Mouse (Mus musculus): ENCODE measurements around the gene Cep170b. TPM values are rescaled to one million over a fixed set of nuclear protein-coding genes. Genes with fewer than 3 reads are reported as not detected.
A peak's percentile ranks its signal among the peaks of the same experiment; 100 is the strongest.

Cep170b gene
- polyA plus RNA-seq, 1 experiment from 2014 or later: 15.2 TPM

DNA sequence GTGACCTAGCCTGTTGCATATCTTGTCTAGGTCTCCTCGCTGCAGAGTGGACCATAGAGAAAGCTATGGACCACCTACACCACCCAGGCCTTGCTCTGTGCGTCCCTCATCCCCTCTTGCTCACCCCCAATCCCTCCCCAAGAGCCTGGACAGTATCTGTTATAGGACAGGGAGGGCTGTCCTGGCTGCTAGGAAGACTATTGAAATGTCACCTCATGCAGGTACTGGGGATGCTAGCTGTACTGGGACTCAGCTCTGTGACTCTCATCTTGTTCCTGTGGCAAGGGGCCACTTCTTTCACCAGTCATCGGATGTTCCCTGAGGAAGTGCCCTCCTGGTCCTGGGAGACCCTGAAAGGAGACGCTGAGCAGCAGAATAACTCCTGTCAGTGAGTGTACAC, 42.9 kb downstream of the Cep170b start:
- H3K4me3 ChIP-seq (ENCODE audit: low read depth, low read length): no peak overlapping the region
- H3K4me1 ChIP-seq (replicated peaks; ENCODE audit: control insufficient read depth, insufficient read depth, low read length): no peaks in the 10 kb centered on the region
- no peak for ATAC-seq (replicated peaks; ENCODE audit: low FRiP score)
- WGBS: 80% methylated on average over 4 of the region's 4 CpGs
- no peak overlapping the region for H3K4me2 ChIP-seq (ENCODE audit: low read depth, low read length, severe bottlenecking)
- no peaks in the 10 kb centered on the region for H3K27me3 ChIP-seq (ENCODE audit: control insufficient read depth, insufficient read depth, low read length)
- H3K27ac ChIP-seq (ENCODE audit: low read depth, low read length): no peak overlapping the region
- DNase-seq (ENCODE audit: low spot score): peak; percentile 41
- H3K9ac ChIP-seq (ENCODE audit: low read length): no peak overlapping the region
- no peaks in the 10 kb centered on the region for H3K36me3 ChIP-seq (ENCODE audit: control insufficient read depth, insufficient read depth, low read length)
- H3K9me3 ChIP-seq (ENCODE audit: control insufficient read depth, low read length): no peaks in the 10 kb centered on the region

DNA sequence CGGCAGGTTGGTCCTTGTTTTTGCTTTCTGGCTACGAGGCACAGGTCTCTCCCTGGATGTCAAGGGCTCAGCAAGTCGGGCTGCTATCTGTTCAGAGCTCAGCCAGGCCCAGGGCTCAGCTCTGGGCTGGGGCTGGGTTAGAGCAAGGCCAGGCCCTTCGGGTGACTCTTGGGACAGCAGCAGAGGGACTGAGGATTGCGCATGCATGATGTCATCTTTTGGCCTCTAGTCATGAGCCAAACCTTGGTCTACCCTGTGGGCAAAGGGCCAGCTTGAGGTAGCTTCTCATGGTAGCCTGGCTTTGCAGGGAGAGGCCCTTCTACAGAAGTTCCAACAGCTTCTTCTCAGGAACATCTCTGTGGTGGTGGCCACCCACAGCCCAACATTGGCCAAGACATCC, 43.9 kb downstream of the Cep170b start:
- WGBS: 87% methylated on average over 5 of the region's 5 CpGs
- no peak overlapping the region for H3K4me2 ChIP-seq (ENCODE audit: low read depth, low read length, severe bottlenecking)

DNA sequence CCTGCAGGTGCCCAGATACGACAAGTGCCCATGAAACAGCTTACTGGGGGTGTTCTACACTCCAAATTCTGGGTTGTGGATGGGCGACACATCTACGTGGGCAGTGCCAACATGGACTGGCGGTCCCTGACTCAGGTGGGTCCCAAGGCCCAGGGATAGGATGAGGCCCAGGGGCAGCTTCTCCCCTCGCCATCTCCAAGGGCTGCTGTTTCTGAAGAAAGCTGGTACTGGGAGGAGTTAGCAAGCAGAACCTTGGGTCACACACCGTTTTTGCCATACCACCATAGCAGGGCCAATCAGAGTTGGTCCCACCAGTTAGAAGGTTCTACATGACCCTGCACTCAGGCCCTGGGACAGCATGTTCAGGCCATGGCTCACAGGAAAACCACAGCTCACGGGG, 44.7 kb downstream of the Cep170b start:
- ATAC-seq (replicated peaks; ENCODE audit: low FRiP score): no peak
- no peaks in the 10 kb centered on the region for H3K27me3 ChIP-seq (ENCODE audit: control insufficient read depth, insufficient read depth, low read length)
- H3K4me2 ChIP-seq (ENCODE audit: low read depth, low read length, severe bottlenecking): no peak overlapping the region
- no peaks in the 10 kb centered on the region for H3K9me3 ChIP-seq (ENCODE audit: control insufficient read depth, low read length)
- WGBS: 90% methylated on average over 7 of the region's 7 CpGs
- H3K9ac ChIP-seq (ENCODE audit: low read length): no peak overlapping the region
- H3K36me3 ChIP-seq (ENCODE audit: control insufficient read depth, insufficient read depth, low read length): no peaks in the 10 kb centered on the region
- no peak overlapping the region for H3K27ac ChIP-seq (ENCODE audit: low read depth, low read length)
- no peak overlapping the region for H3K4me3 ChIP-seq (ENCODE audit: low read depth, low read length)
- no peaks in the 10 kb centered on the region for H3K4me1 ChIP-seq (replicated peaks; ENCODE audit: control insufficient read depth, insufficient read depth, low read length)
- peak; percentile 41 for DNase-seq (ENCODE audit: low spot score)

More for the DNA sequence above, 43.9 kb downstream of the Cep170b start:
- Histone ChIP-seq H3K27ac (ENCODE audit: low read depth, low read length) (no peak overlapping the region), H3K9me3 (ENCODE audit: control insufficient read depth, low read length) (no peaks in the 10 kb centered on the region), H3K27me3 (ENCODE audit: control insufficient read depth, insufficient read depth, low read length) (no peaks in the 10 kb centered on the region), H3K36me3 (ENCODE audit: control insufficient read depth, insufficient read depth, low read length) (no peaks in the 10 kb centered on the region), H3K9ac (ENCODE audit: low read length) (no peak overlapping the region), H3K4me3 (ENCODE audit: low read depth, low read length) (no peak overlapping the region), H3K4me1 (replicated peaks; ENCODE audit: control insufficient read depth, insufficient read depth, low read length) (no peaks in the 10 kb centered on the region)
- ATAC-seq (replicated peaks; ENCODE audit: low FRiP score) (no peak), DNase-seq (ENCODE audit: low spot score) (no peak)

DNA sequence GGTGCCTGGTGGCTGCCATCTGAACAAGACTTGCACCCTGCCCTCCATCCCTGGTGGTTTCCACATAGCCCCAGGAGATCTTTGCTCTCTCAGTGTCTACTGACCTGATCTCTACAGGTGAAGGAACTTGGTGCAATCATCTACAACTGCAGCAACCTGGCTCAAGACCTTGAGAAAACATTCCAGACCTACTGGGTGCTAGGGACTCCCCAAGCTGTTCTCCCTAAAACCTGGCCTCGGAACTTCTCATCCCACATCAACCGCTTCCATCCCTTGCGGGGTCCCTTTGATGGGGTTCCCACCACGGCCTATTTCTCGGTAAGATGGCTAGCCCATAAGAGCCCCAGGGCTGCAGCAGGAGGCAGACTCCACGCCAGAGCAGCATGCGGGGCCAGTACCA, 46.3 kb downstream of the Cep170b start:
- 88% methylated on average over 7 of the region's 7 CpGs for WGBS
- H3K9ac ChIP-seq (ENCODE audit: low read length): no peak overlapping the region
- DNase-seq (ENCODE audit: low spot score) (no peak), ATAC-seq (replicated peaks; ENCODE audit: low FRiP score) (no peak)
- H3K27me3 ChIP-seq (ENCODE audit: control insufficient read depth, insufficient read depth, low read length): no peaks in the 10 kb centered on the region
- no peaks in the 10 kb centered on the region for H3K4me1 ChIP-seq (replicated peaks; ENCODE audit: control insufficient read depth, insufficient read depth, low read length)
- H3K4me3 ChIP-seq (ENCODE audit: low read depth, low read length): no peak overlapping the region
- H3K4me2 ChIP-seq (ENCODE audit: low read depth, low read length, severe bottlenecking): no peak overlapping the region
- no peak overlapping the region for H3K27ac ChIP-seq (ENCODE audit: low read depth, low read length)
- H3K36me3 ChIP-seq (ENCODE audit: control insufficient read depth, insufficient read depth, low read length): no peaks in the 10 kb centered on the region
- H3K9me3 ChIP-seq (ENCODE audit: control insufficient read depth, low read length): no peaks in the 10 kb centered on the region

DNA sequence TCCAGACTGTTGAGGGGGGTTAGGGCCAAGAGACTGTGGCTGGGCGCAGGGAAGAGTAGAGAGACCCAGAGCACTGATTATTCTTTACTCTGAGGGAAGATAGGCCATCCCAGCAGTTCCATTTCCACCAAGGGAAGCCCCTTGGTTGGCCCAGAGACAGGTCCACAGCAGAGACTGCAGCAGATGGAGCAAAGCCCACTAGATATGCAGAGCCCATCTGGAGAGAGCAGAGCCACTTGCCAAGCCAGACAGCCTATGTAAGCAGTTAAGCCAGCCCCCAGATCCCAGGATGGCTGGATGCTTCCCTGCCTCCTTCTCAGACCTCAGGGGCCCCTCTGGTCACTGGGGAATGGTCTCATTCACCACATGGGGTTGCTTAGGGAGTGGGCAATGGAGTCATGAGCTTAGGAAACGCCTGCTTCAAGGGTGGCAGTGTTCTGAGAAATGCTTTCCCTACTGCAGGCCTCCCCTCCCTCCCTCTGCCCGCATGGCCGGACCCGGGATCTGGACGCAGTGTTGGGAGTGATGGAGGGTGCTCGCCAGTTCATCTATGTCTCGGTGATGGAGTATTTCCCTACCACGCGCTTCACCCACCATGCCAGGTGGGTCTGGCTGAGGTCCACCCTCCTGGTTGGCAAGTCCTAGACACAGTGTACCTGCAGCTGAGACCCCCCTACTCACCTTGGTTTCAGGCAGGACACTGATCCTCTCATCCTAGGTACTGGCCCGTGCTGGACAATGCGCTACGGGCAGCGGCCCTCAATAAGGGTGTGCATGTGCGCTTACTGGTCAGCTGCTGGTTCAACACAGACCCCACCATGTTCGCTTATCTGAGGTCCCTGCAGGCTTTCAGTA, 47.0 kb downstream of the Cep170b start:
- ATAC-seq (replicated peaks; ENCODE audit: low FRiP score) (no peak), DNase-seq (ENCODE audit: low spot score) (peak; percentile 42)
- WGBS: 92% methylated on average over 16 of the region's 16 CpGs
- no peak overlapping the region for H3K4me3 ChIP-seq (ENCODE audit: low read depth, low read length)
- H3K27me3 ChIP-seq (ENCODE audit: control insufficient read depth, insufficient read depth, low read length): no peaks in the 10 kb centered on the region
- no peaks in the 10 kb centered on the region for H3K36me3 ChIP-seq (ENCODE audit: control insufficient read depth, insufficient read depth, low read length)
- H3K4me2 ChIP-seq (ENCODE audit: low read depth, low read length, severe bottlenecking): no peak overlapping the region
- no peak overlapping the region for H3K27ac ChIP-seq (ENCODE audit: low read depth, low read length)
- H3K4me1 ChIP-seq (replicated peaks; ENCODE audit: control insufficient read depth, insufficient read depth, low read length): no peaks in the 10 kb centered on the region
- H3K9me3 ChIP-seq (ENCODE audit: control insufficient read depth, low read length): no peaks in the 10 kb centered on the region
- no peak overlapping the region for H3K9ac ChIP-seq (ENCODE audit: low read length)

DNA sequence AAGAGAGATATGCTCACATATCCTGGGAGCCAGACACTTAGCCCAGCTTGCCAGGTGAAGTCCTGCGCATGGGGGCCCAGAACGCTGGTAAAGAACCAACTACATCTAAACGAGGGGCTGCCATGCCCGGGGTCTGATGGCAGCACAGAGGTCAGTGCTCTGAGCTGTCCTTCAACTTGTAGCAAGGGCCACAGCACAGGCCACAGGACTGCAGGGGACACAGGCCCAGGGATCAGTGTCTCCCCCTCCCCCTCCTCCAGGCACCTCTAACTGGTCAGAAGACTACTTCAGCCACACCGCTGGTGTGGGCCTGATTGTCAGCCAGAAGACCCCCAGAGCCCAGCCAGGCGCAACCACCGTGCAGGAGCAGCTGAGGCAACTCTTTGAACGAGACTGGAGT, 47.9 kb downstream of the Cep170b start:
- ATAC-seq (replicated peaks; ENCODE audit: low FRiP score): no peak
- H3K27ac ChIP-seq (ENCODE audit: low read depth, low read length): no peak overlapping the region
- H3K9me3 ChIP-seq (ENCODE audit: control insufficient read depth, low read length): no peaks in the 10 kb centered on the region
- H3K4me3 ChIP-seq (ENCODE audit: low read depth, low read length): no peak overlapping the region
- no peaks in the 10 kb centered on the region for H3K27me3 ChIP-seq (ENCODE audit: control insufficient read depth, insufficient read depth, low read length)
- no peaks in the 10 kb centered on the region for H3K4me1 ChIP-seq (replicated peaks; ENCODE audit: control insufficient read depth, insufficient read depth, low read length)
- no peak overlapping the region for H3K9ac ChIP-seq (ENCODE audit: low read length)
- H3K4me2 ChIP-seq (ENCODE audit: low read depth, low read length, severe bottlenecking): no peak overlapping the region
- H3K36me3 ChIP-seq (ENCODE audit: control insufficient read depth, insufficient read depth, low read length): no peaks in the 10 kb centered on the region
- DNase-seq (ENCODE audit: low spot score): peak; percentile 45
- WGBS: 87% methylated on average over 8 of the region's 8 CpGs

DNA sequence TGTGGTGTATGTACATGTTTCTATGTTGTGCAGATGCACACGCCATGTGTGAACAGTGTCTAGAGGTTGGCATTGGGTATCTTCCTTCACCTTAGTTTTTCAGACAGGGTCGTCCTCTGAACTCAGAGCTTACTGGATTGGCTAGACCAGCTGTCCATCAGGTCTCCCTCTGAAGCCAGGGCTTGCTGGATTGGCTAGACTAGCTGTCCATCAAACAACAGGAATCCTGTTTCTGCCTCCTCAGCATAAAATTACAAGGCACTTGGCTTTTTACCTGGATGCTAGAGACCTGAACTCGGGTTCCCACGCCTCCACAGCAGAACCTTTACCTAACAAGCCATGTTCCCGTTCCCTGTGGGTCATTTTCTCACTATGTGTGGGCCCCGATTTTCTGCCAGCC, 48.8 kb downstream of the Cep170b start:
- H3K36me3 ChIP-seq (ENCODE audit: control insufficient read depth, insufficient read depth, low read length): no peaks in the 10 kb centered on the region
- no peak overlapping the region for H3K4me3 ChIP-seq (ENCODE audit: low read depth, low read length)
- no peaks in the 10 kb centered on the region for H3K4me1 ChIP-seq (replicated peaks; ENCODE audit: control insufficient read depth, insufficient read depth, low read length)
- H3K27me3 ChIP-seq (ENCODE audit: control insufficient read depth, insufficient read depth, low read length): no peaks in the 10 kb centered on the region
- no peak for ATAC-seq (replicated peaks; ENCODE audit: low FRiP score)
- H3K27ac ChIP-seq (ENCODE audit: low read depth, low read length): no peak overlapping the region
- DNase-seq (ENCODE audit: low spot score): no peak
- no peak overlapping the region for H3K4me2 ChIP-seq (ENCODE audit: low read depth, low read length, severe bottlenecking)
- no peak overlapping the region for H3K9ac ChIP-seq (ENCODE audit: low read length)
- 81% methylated on average over 6 of the region's 6 CpGs for WGBS
- H3K9me3 ChIP-seq (ENCODE audit: control insufficient read depth, low read length): no peaks in the 10 kb centered on the region

DNA sequence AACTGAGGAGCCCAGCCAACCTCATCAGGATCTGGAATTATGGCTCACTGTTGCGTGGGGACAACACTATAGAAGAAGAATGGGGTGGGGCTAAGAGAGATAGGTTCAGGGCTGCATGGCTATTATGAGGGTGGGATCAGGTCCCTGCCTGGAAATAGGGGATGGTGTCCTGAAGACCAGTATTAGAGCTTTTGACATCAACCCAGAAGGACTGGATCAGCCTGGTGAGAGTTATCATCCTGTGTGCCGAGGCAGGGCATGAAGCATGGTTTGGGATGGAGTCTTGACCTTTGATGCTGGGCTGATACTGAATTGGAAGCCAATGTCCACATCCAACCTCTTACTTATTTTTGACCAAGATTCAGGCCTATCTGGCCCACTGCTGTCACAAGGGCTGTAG, 49.5 kb downstream of the Cep170b start:
- H3K36me3 ChIP-seq (ENCODE audit: control insufficient read depth, insufficient read depth, low read length): no peaks in the 10 kb centered on the region
- no peaks in the 10 kb centered on the region for H3K4me1 ChIP-seq (replicated peaks; ENCODE audit: control insufficient read depth, insufficient read depth, low read length)
- DNase-seq (ENCODE audit: low spot score) (no peak), ATAC-seq (replicated peaks; ENCODE audit: low FRiP score) (no peak)
- H3K27me3 ChIP-seq (ENCODE audit: control insufficient read depth, insufficient read depth, low read length): no peaks in the 10 kb centered on the region
- no peaks in the 10 kb centered on the region for H3K9me3 ChIP-seq (ENCODE audit: control insufficient read depth, low read length)
- H3K9ac ChIP-seq (ENCODE audit: low read length): no peak overlapping the region
- H3K27ac ChIP-seq (ENCODE audit: low read depth, low read length): no peak overlapping the region
- H3K4me3 ChIP-seq (ENCODE audit: low read depth, low read length): no peak overlapping the region
- WGBS: 75% methylated on average over 2 of the region's 2 CpGs
- no peak overlapping the region for H3K4me2 ChIP-seq (ENCODE audit: low read depth, low read length, severe bottlenecking)

DNA sequence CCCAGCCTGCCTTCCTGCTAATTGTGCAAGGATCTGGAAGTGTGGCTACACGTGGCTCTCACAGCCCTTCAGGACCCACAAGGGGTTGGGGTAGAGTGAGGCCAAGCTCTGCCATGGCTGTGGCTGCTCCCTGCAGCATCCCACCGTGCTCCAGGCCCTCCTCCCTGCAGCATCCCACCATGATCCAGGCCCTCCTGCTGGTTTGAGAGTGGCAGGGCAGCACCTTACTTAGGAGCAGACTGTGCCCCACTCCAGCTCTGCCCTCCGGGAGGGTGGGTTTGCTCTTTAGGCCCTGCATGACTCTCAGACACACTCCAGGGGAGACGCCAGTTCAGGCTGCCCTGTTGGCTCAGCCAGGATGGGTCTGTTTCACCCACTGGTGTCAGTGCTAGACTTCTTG, 50.1 kb downstream of the Cep170b start:
- Histone ChIP-seq H3K27me3 (ENCODE audit: control insufficient read depth, insufficient read depth, low read length) (no peaks in the 10 kb centered on the region), H3K4me2 (ENCODE audit: low read depth, low read length, severe bottlenecking) (no peak overlapping the region), H3K4me1 (replicated peaks; ENCODE audit: control insufficient read depth, insufficient read depth, low read length) (no peaks in the 10 kb centered on the region), H3K4me3 (ENCODE audit: low read depth, low read length) (no peak overlapping the region), H3K9me3 (ENCODE audit: control insufficient read depth, low read length) (peaks cover 2% of the 10 kb centered on the region; the same call in 1 of the 2 replicates), H3K27ac (ENCODE audit: low read depth, low read length) (no peak overlapping the region), H3K9ac (ENCODE audit: low read length) (no peak overlapping the region), H3K36me3 (ENCODE audit: control insufficient read depth, insufficient read depth, low read length) (no peaks in the 10 kb centered on the region)
- DNase-seq (ENCODE audit: low spot score): peak; percentile 46
- WGBS: 80% methylated on average over 4 of the region's 4 CpGs
- no peak for ATAC-seq (replicated peaks; ENCODE audit: low FRiP score)
